Mouse (Mus musculus): Measurements from ENCODE around the gene Kat6b. TPM values are rescaled to one million over a fixed set of nuclear protein-coding genes. Genes with fewer than 3 reads are reported as not detected.
"Not testable (repeated sequence)": the region's sequence is repeated elsewhere in the genome, so short reads cannot be mapped to it uniquely, and the experiment has no call there.

Gene Kat6b
- polyA plus RNA-seq, 1 experiment from 2014 or later, result 20.0 TPM

DNA sequence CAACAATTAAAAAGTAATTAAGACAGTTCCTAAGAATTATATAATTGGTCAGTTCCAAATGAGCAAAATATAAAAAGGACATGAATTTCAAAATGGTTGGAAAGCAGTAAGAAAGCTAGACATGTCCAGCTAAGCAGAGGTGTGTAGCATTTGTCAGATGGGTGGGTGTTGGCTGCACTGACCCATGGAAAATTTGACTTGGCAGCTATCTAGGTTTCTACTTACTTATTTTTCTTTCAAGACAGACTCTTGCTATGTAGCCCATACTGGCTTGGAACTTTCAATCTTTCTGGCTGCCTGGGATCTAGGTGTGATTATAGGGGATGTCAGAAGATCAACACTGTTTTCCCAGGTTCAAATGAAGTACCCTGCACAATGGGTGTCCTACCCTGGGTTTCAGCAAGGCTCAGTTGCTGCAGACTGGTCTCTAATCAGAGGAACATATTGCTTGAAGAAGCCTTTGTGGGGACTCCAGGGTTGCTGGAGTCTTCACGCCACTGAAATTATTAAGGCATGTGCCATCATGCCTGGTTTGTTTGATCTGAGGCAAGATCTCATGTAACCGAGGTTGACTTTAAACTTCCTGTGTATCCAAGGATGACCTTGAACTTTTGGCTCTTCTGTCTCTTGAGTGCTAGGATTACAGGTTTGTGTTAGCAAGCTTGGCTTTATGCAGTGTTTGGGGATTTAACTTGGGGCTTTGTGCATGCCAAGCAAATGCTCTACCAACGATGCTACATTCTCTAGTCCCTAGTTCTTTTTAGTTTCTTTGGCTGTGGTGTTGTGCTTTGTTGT, 28.1 kb downstream of the Kat6b start:
- Histone ChIP-seq H3K36me3 (peaks cover 4% of the 10 kb centered on the region), H3K9me3 (no peaks in the 10 kb centered on the region), H3K9ac (no peak overlapping the region), H3K27ac (no peak overlapping the region), H3K4me2 (no peak overlapping the region), H3K4me1 (replicated peaks) (peaks cover 4% of the 10 kb centered on the region; the same call in 1 of the 2 replicates), H3K27me3 (no peaks in the 10 kb centered on the region), H3K4me3 (no peak overlapping the region)
- ATAC-seq (ENCODE audit: low FRiP score), result no peak
- 86% methylated on average over 3 of the region's 3 CpGs for WGBS

GRCm38 (mm10) chr14:21511438-21511837, 30.2 kb downstream of the Kat6b start:
- H3K4me1 ChIP-seq (replicated peaks), result peaks cover 4% of the 10 kb centered on the region; the same call in 1 of the 2 replicates
- H3K9ac ChIP-seq, result no peak overlapping the region
- 97% methylated on average over 6 of the region's 6 CpGs for WGBS
- no peaks in the 10 kb centered on the region for H3K9me3 ChIP-seq
- H3K36me3 ChIP-seq, result peaks cover 4% of the 10 kb centered on the region
- no peak overlapping the region for H3K27ac ChIP-seq
- H3K4me2 ChIP-seq, result no peak overlapping the region
- no peaks in the 10 kb centered on the region for H3K27me3 ChIP-seq
- no peak overlapping the region for H3K4me3 ChIP-seq
- ATAC-seq (ENCODE audit: low FRiP score), result no peak

GRCm38 (mm10) chr14:21515505-21515904, 34.3 kb downstream of the Kat6b start:
- no peak overlapping the region for H3K4me2 ChIP-seq
- H3K36me3 ChIP-seq, result peaks cover 26% of the 10 kb centered on the region
- H3K9me3 ChIP-seq, result no peaks in the 10 kb centered on the region
- H3K27me3 ChIP-seq, result no peaks in the 10 kb centered on the region
- H3K27ac ChIP-seq, result no peak overlapping the region
- ATAC-seq (ENCODE audit: low FRiP score), result no peak
- no peak overlapping the region for H3K4me3 ChIP-seq
- no peak overlapping the region for H3K9ac ChIP-seq
- H3K4me1 ChIP-seq (replicated peaks), result peaks cover 9% of the 10 kb centered on the region; the same call in 1 of the 2 replicates
- 95% methylated on average over 5 of the region's 5 CpGs for WGBS

GRCm38 (mm10) chr14:21519307-21519706, 38.1 kb downstream of the Kat6b start:
- Histone ChIP-seq H3K9me3 (no peaks in the 10 kb centered on the region), H3K4me3 (no peak overlapping the region), H3K27me3 (no peaks in the 10 kb centered on the region), H3K4me2 (no peak overlapping the region), H3K36me3 (peaks cover 26% of the 10 kb centered on the region), H3K4me1 (replicated peaks) (peaks cover 27% of the 10 kb centered on the region), H3K9ac (no peak overlapping the region), H3K27ac (no peak overlapping the region)
- 88% methylated on average over 3 of the region's 3 CpGs for WGBS
- no peak for ATAC-seq (ENCODE audit: low FRiP score)

GRCm38 (mm10) chr14:21520496-21520895, 39.3 kb downstream of the Kat6b start:
- no peaks in the 10 kb centered on the region for H3K9me3 ChIP-seq
- no peak overlapping the region for H3K9ac ChIP-seq
- peaks cover 32% of the 10 kb centered on the region for H3K4me1 ChIP-seq (replicated peaks)
- H3K27ac ChIP-seq, result no peak overlapping the region
- ATAC-seq (ENCODE audit: low FRiP score), result no peak
- H3K36me3 ChIP-seq, result peaks cover 26% of the 10 kb centered on the region
- no peaks in the 10 kb centered on the region for H3K27me3 ChIP-seq
- H3K4me3 ChIP-seq, result no peak overlapping the region
- no peak overlapping the region for H3K4me2 ChIP-seq
- 90% methylated on average over 7 of the region's 7 CpGs for WGBS

DNA sequence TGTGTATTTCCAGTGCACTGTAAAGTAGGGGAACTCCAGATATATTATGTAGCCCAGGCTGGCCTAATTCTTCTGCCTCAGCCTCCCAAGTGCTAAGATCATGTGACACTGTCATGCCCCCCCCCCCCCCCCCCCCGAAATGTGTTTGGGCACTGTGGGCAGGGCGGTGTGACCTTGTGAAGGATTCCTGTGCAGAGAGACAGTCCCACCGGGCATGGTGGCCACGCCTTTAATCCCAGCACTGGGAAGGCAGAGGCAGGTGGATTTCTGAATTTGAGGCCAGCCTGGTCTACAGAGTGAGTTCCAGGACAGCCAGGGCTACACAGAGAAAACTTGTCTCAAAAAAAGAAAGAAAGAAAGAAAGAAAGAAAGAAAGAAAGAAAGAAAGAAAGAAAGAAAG, 40.3 kb downstream of the Kat6b start:
- H3K4me2 ChIP-seq; H3K9me3 ChIP-seq; ATAC-seq (ENCODE audit: low FRiP score); H3K4me3 ChIP-seq; H3K9ac ChIP-seq; H3K27ac ChIP-seq; H3K27me3 ChIP-seq: not testable (repeated sequence)
- Histone ChIP-seq H3K4me1 (replicated peaks) (peaks cover 38% of the 10 kb centered on the region), H3K36me3 (peaks cover 23% of the 10 kb centered on the region)
- 87% methylated on average over 4 of the region's 4 CpGs for WGBS

DNA sequence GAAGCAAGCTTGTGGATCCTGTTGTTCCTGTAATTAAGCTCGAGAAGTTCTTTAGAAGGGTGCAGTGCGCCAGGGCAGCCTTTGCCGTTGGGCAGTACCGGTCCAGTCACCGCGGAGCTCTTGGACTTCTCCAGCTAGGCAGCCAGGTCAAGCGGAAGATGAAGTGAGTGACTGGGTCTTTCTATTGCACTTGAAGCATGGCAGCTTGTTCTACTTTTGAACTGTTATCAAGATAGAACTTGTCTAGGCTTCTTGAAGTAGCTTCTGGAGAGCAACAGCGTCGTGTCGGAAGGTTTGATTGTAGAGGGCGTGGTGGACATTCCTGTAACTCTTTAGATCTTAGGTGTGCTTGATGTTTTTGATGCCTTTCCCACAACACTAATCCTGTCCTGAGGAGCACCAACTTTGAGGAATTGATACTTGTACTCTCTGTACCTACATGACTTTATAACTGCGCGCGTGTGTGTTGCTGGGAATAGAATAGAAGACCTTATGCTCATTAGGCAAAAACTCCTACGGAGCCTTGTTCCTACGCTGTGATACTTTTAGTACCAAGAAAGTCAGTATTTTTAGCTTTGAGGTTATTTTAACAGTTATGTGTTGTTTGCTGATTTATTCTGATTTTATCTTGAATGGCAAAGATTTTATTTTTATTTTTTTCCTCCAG, 41.2 kb downstream of the Kat6b start:
- H3K4me1 ChIP-seq (replicated peaks), result peaks cover 41% of the 10 kb centered on the region
- 83% methylated on average over 16 of the region's 16 CpGs for WGBS

DNA sequence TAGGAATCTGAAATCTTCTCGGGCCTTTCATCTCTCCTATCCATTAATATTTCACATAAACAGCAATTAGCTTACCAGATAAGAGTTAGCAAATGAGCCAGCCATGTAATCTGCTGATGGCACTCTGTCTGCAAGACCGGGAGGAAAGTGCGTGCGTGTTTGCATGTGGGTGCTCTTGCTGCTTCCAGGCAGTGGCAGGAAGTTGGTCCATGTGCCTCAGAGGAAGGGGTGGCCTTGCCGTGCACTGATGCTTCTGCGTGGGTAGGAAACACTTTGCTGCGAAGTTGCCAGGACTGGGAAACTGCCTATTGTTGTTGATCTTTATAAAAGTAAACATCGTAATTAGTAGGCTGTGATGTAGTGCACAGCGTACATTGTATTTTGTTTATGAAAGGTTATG, 42.0 kb downstream of the Kat6b start:
- peaks cover 7% of the 10 kb centered on the region; the same call in 1 of the 2 replicates for H3K36me3 ChIP-seq
- no peak overlapping the region for H3K4me2 ChIP-seq
- peaks cover 46% of the 10 kb centered on the region for H3K4me1 ChIP-seq (replicated peaks)
- no peaks in the 10 kb centered on the region for H3K27me3 ChIP-seq
- H3K27ac ChIP-seq, result peak overlapping the region; percentile 2; the same call in 1 of the 2 replicates
- 65% methylated on average over 9 of the region's 9 CpGs for WGBS
- no peak overlapping the region for H3K4me3 ChIP-seq
- H3K9me3 ChIP-seq, result no peaks in the 10 kb centered on the region
- ATAC-seq (ENCODE audit: low FRiP score), result no peak
- H3K9ac ChIP-seq, result no peak overlapping the region

More for the DNA sequence above, 41.2 kb downstream of the Kat6b start:
- H3K4me3 ChIP-seq, result no peak overlapping the region
- H3K27me3 ChIP-seq, result no peaks in the 10 kb centered on the region
- no peaks in the 10 kb centered on the region for H3K9me3 ChIP-seq
- no peak overlapping the region for H3K4me2 ChIP-seq
- H3K27ac ChIP-seq, result no peak overlapping the region
- no peak overlapping the region for H3K9ac ChIP-seq
- H3K36me3 ChIP-seq, result peaks cover 14% of the 10 kb centered on the region
- no peak for ATAC-seq (ENCODE audit: low FRiP score)

- Histone ChIP-seq H3K27me3 (no peaks in the 10 kb centered on the region), H3K4me2 (no peak overlapping the region), H3K4me1 (replicated peaks) (peaks cover 52% of the 10 kb centered on the region), H3K4me3 (no peak overlapping the region), H3K27ac (peak overlapping the region; percentile 40), H3K9me3 (no peaks in the 10 kb centered on the region), H3K36me3 (0 out of 2 replicates have a peak, but pooled peaks cover 5% of the 10 kb centered on the region), H3K9ac (no peak overlapping the region)
- no peak for ATAC-seq (ENCODE audit: low FRiP score)
- WGBS, result 53% methylated on average over 3 of the region's 3 CpGs
Measured at GRCm38 (mm10) chr14:21523851-21524441, 42.7 kb downstream of the Kat6b start.

GRCm38 (mm10) chr14:21525674-21526073, 44.4 kb downstream of the Kat6b start:
- no peak overlapping the region; the same call in 1 of the 2 replicates for H3K9ac ChIP-seq
- H3K9me3 ChIP-seq, result no peaks in the 10 kb centered on the region
- no peak overlapping the region for H3K4me3 ChIP-seq
- 67% methylated on average over 4 of the region's 4 CpGs for WGBS
- H3K4me2 ChIP-seq, result no peak overlapping the region
- H3K4me1 ChIP-seq (replicated peaks), result peaks cover 44% of the 10 kb centered on the region
- no peaks in the 10 kb centered on the region for H3K27me3 ChIP-seq
- no peak overlapping the region; the same call in 1 of the 2 replicates for H3K27ac ChIP-seq
- no peaks in the 10 kb centered on the region for H3K36me3 ChIP-seq
- ATAC-seq (ENCODE audit: low FRiP score), result no peak

DNA sequence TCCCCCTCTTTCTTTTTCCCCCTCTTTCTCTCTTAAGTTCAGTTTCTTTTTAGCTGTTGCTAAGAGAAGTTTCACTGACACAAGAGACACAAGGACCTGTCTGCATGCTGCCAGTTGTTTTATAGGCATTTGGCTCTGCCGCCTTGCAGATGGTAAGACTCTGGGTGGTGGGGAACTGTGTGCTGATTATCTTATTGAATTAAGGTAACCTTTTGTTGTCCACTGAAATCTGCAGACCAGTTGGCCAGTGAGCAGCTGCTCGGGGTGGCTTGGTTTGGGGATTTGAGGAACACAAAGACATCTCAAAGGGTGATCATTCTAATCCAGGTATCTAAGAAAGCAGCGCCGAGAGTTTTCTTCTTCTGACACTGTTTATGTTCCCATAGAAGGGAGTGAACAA, 52.3 kb downstream of the Kat6b start:
- no peak overlapping the region for H3K27ac ChIP-seq
- no peaks in the 10 kb centered on the region for H3K36me3 ChIP-seq
- H3K4me2 ChIP-seq, result no peak overlapping the region
- no peak overlapping the region for H3K4me3 ChIP-seq
- H3K4me1 ChIP-seq (replicated peaks), result peaks cover 31% of the 10 kb centered on the region
- no peaks in the 10 kb centered on the region for H3K27me3 ChIP-seq
- no peak overlapping the region for H3K9ac ChIP-seq
- no peaks in the 10 kb centered on the region for H3K9me3 ChIP-seq
- 60% methylated on average over 4 of the region's 4 CpGs for WGBS
- no peak for ATAC-seq (ENCODE audit: low FRiP score)

DNA sequence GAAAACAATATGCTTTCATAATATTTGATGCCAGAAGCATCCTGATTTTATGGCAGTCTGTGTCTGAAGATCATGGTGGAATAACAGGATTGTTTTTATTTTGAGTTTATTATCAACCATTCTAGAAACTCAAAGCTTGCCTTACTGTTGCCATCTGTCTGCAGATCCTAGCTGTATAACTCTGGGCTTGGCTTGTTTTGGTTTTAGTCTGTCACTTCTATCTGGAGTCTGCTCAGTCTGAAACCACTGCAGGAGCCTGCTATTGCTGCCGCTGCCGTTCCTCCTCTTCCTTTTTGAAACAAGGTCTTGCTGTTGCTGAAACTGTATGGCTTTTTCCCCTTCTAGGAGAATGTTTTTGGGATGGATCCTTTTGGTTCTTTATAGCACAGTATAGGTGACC, 52.8 kb downstream of the Kat6b start:
- no peaks in the 10 kb centered on the region for H3K27me3 ChIP-seq
- WGBS, result 70% methylated on average over 2 of the region's 2 CpGs
- no peak overlapping the region for H3K4me3 ChIP-seq
- no peaks in the 10 kb centered on the region for H3K36me3 ChIP-seq
- H3K4me2 ChIP-seq, result no peak overlapping the region
- H3K4me1 ChIP-seq (replicated peaks), result peaks cover 26% of the 10 kb centered on the region
- ATAC-seq (ENCODE audit: low FRiP score), result no peak
- no peak overlapping the region for H3K9ac ChIP-seq
- no peaks in the 10 kb centered on the region for H3K9me3 ChIP-seq
- peak overlapping the region; percentile 69 for H3K27ac ChIP-seq

Data from hindbrain, embryonic 13.5 days (tissue).